Mouse (Mus musculus) neural tube, embryonic 13.5 days (tissue): ENCODE measurements around the gene Cox4i1. TPM values are rescaled to one million over a fixed set of nuclear protein-coding genes. Genes with fewer than 3 reads are reported as not detected.
"Not testable (repeated sequence)": the region's sequence is repeated elsewhere in the genome, so short reads cannot be mapped to it uniquely, and the experiment has no call there.

Source experiments
- ATAC-seq: fragments of 200-750 bp; cut with Nextera tagmentation; 2 replicates; pipeline ENCODE4 v1.8.0; 2017; ENCODE audit warnings: low read depth, mild to moderate bottlenecking, moderate TSS enrichment, moderate library complexity
- H3K27ac ChIP-seq: fragments of 300-500 bp; sonication (generic); replicated peaks from 2 replicates; pipeline ENCODE4 v1.5.1; 2015; ENCODE audit warnings: moderate library complexity, mild to moderate bottlenecking, inconsistent platforms
- H3K27me3 ChIP-seq: fragments of 300-500 bp; sonication (generic); 2 replicates; pipeline ENCODE4 v1.6.1; 2015; ENCODE audit warnings: mild to moderate bottlenecking, inconsistent platforms
- H3K36me3 ChIP-seq: fragments of 300-500 bp; sonication (generic); 2 replicates; pipeline ENCODE4 v1.6.1; 2015; ENCODE audit warnings: mild to moderate bottlenecking, inconsistent platforms
- H3K4me1 ChIP-seq: fragments of 300-500 bp; sonication (generic); replicated peaks from 2 replicates; pipeline ENCODE4 v1.6.1; 2015; ENCODE audit warnings: inconsistent platforms
- H3K4me2 ChIP-seq: fragments of 300-500 bp; sonication (generic); 2 replicates; pipeline ENCODE4 v1.6.1; 2015; ENCODE audit warnings: inconsistent platforms, mild to moderate bottlenecking, moderate library complexity
- H3K4me3 ChIP-seq: fragments of 300-500 bp; sonication (generic); 2 replicates; pipeline ENCODE4 v1.5.1; 2015; ENCODE audit warnings: mild to moderate bottlenecking, inconsistent platforms
- H3K9ac ChIP-seq: fragments of 300-500 bp; sonication (generic); 2 replicates; pipeline ENCODE4 v1.6.1; 2015; ENCODE audit warnings: moderate library complexity, mild to moderate bottlenecking, inconsistent platforms
- H3K9me3 ChIP-seq: fragments of 300-500 bp; sonication (generic); 2 replicates; pipeline ENCODE4 v1.6.1; 2016; ENCODE audit warnings: inconsistent platforms
- WGBS: fragments of 180-500 bp; shearing (Covaris S2); methylation state at CpG from one replicate; pipeline ENCODE4 v1.1.7; 2015; 5-methylcytosine and 5-hydroxymethylcytosine counted together
- polyA plus RNA-seq: library from polyadenylated mRNA; unstranded; fragments of >200 nt; fragmentation: Nextera tagmentation; extraction: Ambion mirVana; gene quantifications from 2 replicates; pipeline ENCODE4 v1.2.1, GENCODE M21; 2015

The Cox4i1 gene
- polyA plus RNA-seq, 1 experiment from 2014 or later = 1,233 TPM

- Histone ChIP-seq H3K4me1 (peaks cover 69% of the 10 kb centered on the region), H3K4me2 (peak overlapping the region; percentile 93), H3K9ac (peak overlapping the region; percentile 88), H3K27me3 (no peaks in the 10 kb centered on the region), H3K4me3 (peak overlapping the region; percentile 95), H3K9me3 (no peaks in the 10 kb centered on the region), H3K36me3 (peaks cover 23% of the 10 kb centered on the region), H3K27ac (0 out of 2 replicates have a peak overlapping the region, but pooled peaks have one; percentile 89)
- ATAC-seq = no peak
- WGBS = 2% methylated on average over 17 of the region's 17 CpGs
Measured at GRCm38 (mm10) chr8:120666807-120667470, 1.1 kb upstream of the Cox4i1 start.

GRCm38 (mm10) chr8:120668374-120668905 is 418 bp downstream of the Cox4i1 start, which contains the start of gene Emc8:
Gene Emc8, minus strand, starts transcription at chr8:120668573.
- peak within 1 kb of the TSS; percentile 89 for H3K27ac ChIP-seq
- peak within 1 kb of the TSS; percentile 95 for H3K4me3 ChIP-seq
- 1% methylated on average over 40 of the region's 51 CpGs for WGBS
- peaks cover 38% of the 10 kb centered on the region for H3K36me3 ChIP-seq
- H3K4me1 ChIP-seq = peaks cover 69% of the 10 kb centered on the region
- H3K4me2 ChIP-seq = peak within 1 kb of the TSS; percentile 93
- H3K9ac ChIP-seq = peak within 1 kb of the TSS; percentile 88
- H3K27me3 ChIP-seq = no peaks in the 10 kb centered on the region
- peak; percentile 3; the same call in 1 of the 2 replicates for ATAC-seq
- H3K9me3 ChIP-seq = no peaks in the 10 kb centered on the region

- WGBS = 44% methylated on average over 6 of the region's 6 CpGs
- H3K9ac ChIP-seq = no peak overlapping the region
- peaks cover 38% of the 10 kb centered on the region for H3K4me1 ChIP-seq
- no peak overlapping the region for H3K4me2 ChIP-seq
- H3K36me3 ChIP-seq = peaks cover 46% of the 10 kb centered on the region
- H3K9me3 ChIP-seq = no peaks in the 10 kb centered on the region
- no peak for ATAC-seq
- no peaks in the 10 kb centered on the region for H3K27me3 ChIP-seq
- H3K4me3 ChIP-seq = no peak overlapping the region
- H3K27ac ChIP-seq = no peak overlapping the region
Measured at GRCm38 (mm10) chr8:120671775-120672174, 3.8 kb downstream of the Cox4i1 start.

- H3K36me3 ChIP-seq = peaks cover 46% of the 10 kb centered on the region
- peaks cover 33% of the 10 kb centered on the region for H3K4me1 ChIP-seq
- WGBS = 93% methylated on average over 16 of the region's 16 CpGs
- no peaks in the 10 kb centered on the region for H3K27me3 ChIP-seq
- H3K4me2 ChIP-seq = no peak overlapping the region
- no peak overlapping the region for H3K4me3 ChIP-seq
- H3K27ac ChIP-seq = no peak overlapping the region
- H3K9ac ChIP-seq = no peak overlapping the region
- no peaks in the 10 kb centered on the region for H3K9me3 ChIP-seq
- no peak for ATAC-seq
Measured at GRCm38 (mm10) chr8:120672626-120673229, 4.7 kb downstream of the Cox4i1 start.

- Histone ChIP-seq H3K27me3 (no peaks in the 10 kb centered on the region), H3K9ac (no peak overlapping the region), H3K36me3 (peaks cover 46% of the 10 kb centered on the region), H3K9me3 (no peaks in the 10 kb centered on the region), H3K4me2 (no peak overlapping the region), H3K4me3 (no peak overlapping the region), H3K4me1 (peaks cover 33% of the 10 kb centered on the region), H3K27ac (no peak overlapping the region)
- 89% methylated on average over 7 of the region's 7 CpGs for WGBS
- no peak for ATAC-seq
Measured at GRCm38 (mm10) chr8:120673298-120673697, 5.3 kb downstream of the Cox4i1 start.

GRCm38 (mm10) chr8:120675718-120676117 is 7.7 kb downstream of the Cox4i1 start:
- Histone ChIP-seq H3K9ac (no peak overlapping the region), H3K9me3 (no peaks in the 10 kb centered on the region), H3K4me3 (no peak overlapping the region), H3K36me3 (peaks cover 35% of the 10 kb centered on the region), H3K27ac (no peak overlapping the region), H3K4me2 (no peak overlapping the region), H3K4me1 (peaks cover 12% of the 10 kb centered on the region; the same call in 1 of the 2 replicates), H3K27me3 (no peaks in the 10 kb centered on the region)
- no peak for ATAC-seq
- WGBS = 73% methylated on average over 8 of the region's 8 CpGs

- 15% methylated on average over 10 of the region's 10 CpGs for WGBS
- H3K4me2 ChIP-seq = no peak overlapping the region
- no peaks in the 10 kb centered on the region for H3K9me3 ChIP-seq
- peaks cover 9% of the 10 kb centered on the region for H3K36me3 ChIP-seq
- no peak overlapping the region for H3K4me3 ChIP-seq
- 0 out of 2 replicates have a peak, but pooled peaks cover 1% of the 10 kb centered on the region for H3K4me1 ChIP-seq
- no peak overlapping the region for H3K27ac ChIP-seq
- ATAC-seq = 0 out of 2 replicates have a peak, but pooled peaks have one; percentile 44
- H3K27me3 ChIP-seq = no peaks in the 10 kb centered on the region
- H3K9ac ChIP-seq = no peak overlapping the region
Measured at GRCm38 (mm10) chr8:120678447-120678846, 10.4 kb downstream of the Cox4i1 start.

- H3K9me3 ChIP-seq = no peaks in the 10 kb centered on the region
- no peak for ATAC-seq
- H3K9ac ChIP-seq = no peak overlapping the region
- no peaks in the 10 kb centered on the region for H3K27me3 ChIP-seq
- H3K4me2 ChIP-seq = no peak overlapping the region
- 0 out of 2 replicates have a peak, but pooled peaks cover 4% of the 10 kb centered on the region for H3K4me1 ChIP-seq
- H3K4me3 ChIP-seq = no peak overlapping the region
- no peak overlapping the region for H3K27ac ChIP-seq
- 72% methylated on average over 11 of the region's 11 CpGs for WGBS
- H3K36me3 ChIP-seq = no peaks in the 10 kb centered on the region; the same call in 1 of the 2 replicates
Measured at GRCm38 (mm10) chr8:120679629-120680387, 11.8 kb downstream of the Cox4i1 start.

- H3K9me3 ChIP-seq, H3K9ac ChIP-seq, H3K4me3 ChIP-seq, H3K27me3 ChIP-seq, H3K36me3 ChIP-seq, H3K27ac ChIP-seq, ATAC-seq, H3K4me2 ChIP-seq, H3K4me1 ChIP-seq: not testable (repeated sequence)
- WGBS = 62% methylated on average over 7 of the region's 7 CpGs
Measured at GRCm38 (mm10) chr8:120680405-120680804, 12.4 kb downstream of the Cox4i1 start.

- WGBS = 85% methylated on average over 10 of the region's 10 CpGs
- Histone ChIP-seq H3K4me3 (no peak overlapping the region), H3K9ac (no peak overlapping the region)
Measured at GRCm38 (mm10) chr8:120681113-120681512, 13.1 kb downstream of the Cox4i1 start.

GRCm38 (mm10) chr8:120683602-120684001 is 15.6 kb downstream of the Cox4i1 start:
- Histone ChIP-seq H3K4me2 (no peak overlapping the region), H3K9me3 (no peaks in the 10 kb centered on the region), H3K27ac (no peak overlapping the region), H3K9ac (no peak overlapping the region), H3K4me1 (0 out of 2 replicates have a peak, but pooled peaks cover 4% of the 10 kb centered on the region), H3K27me3 (no peaks in the 10 kb centered on the region), H3K36me3 (no peaks in the 10 kb centered on the region), H3K4me3 (no peak overlapping the region)
- WGBS = 17% methylated on average over 10 of the region's 10 CpGs
- no peak for ATAC-seq

More at GRCm38 (mm10) chr8:120681113-120681512, 13.1 kb downstream of the Cox4i1 start:
- no peaks in the 10 kb centered on the region for H3K9me3 ChIP-seq
- no peaks in the 10 kb centered on the region for H3K27me3 ChIP-seq
- no peak for ATAC-seq
- no peak overlapping the region for H3K27ac ChIP-seq
- H3K4me2 ChIP-seq = no peak overlapping the region
- 0 out of 2 replicates have a peak, but pooled peaks cover 4% of the 10 kb centered on the region for H3K4me1 ChIP-seq
- no peaks in the 10 kb centered on the region; the same call in 1 of the 2 replicates for H3K36me3 ChIP-seq
